Mouse (Mus musculus) CH12.LX (cell line): ENCODE measurements around the gene Ctnnd2. TPM values are rescaled to one million over a fixed set of nuclear protein-coding genes. Genes with fewer than 3 reads are reported as not detected.

Experiments
- DNase-seq: peaks from one replicate; pipeline ENCODE4 v3.0.0-alpha.2; 2013; ENCODE audit errors: extremely low read depth
- H3K27ac ChIP-seq: 2 replicates; pipeline ENCODE4 v1.5.1; 2012; ENCODE audit warnings: low read depth, mild to moderate bottlenecking, control low read depth, moderate library complexity; ENCODE audit not compliant: insufficient read depth
- H3K27me3 ChIP-seq: replicated peaks from 2 replicates; pipeline ENCODE3; 2012; ENCODE audit warnings: inconsistent platforms
- H3K36me3 ChIP-seq, 2 experiments: replicated peaks in 1 of 2; 2 replicates each; pipeline versions ENCODE3 to v1.6.1; 2012; ENCODE audit warnings: inconsistent platforms in 1 of 2, low read length in 1 of 2, mild to moderate bottlenecking in 1 of 2, mixed read lengths in 1 of 2, moderate library complexity in 1 of 2; ENCODE audit not compliant: control insufficient read depth in 1 of 2, insufficient read depth in 1 of 2
- H3K4me1 ChIP-seq, 2 experiments: 2 replicates each; pipeline ENCODE4 v1.6.1; 2012; ENCODE audit warnings: inconsistent platforms in 1 of 2, moderate library complexity in 1 of 2; ENCODE audit not compliant: insufficient read depth in 2 of 2, control insufficient read depth in 1 of 2
- H3K4me2 ChIP-seq: 2 replicates; pipeline ENCODE4 v1.6.1; 2012; ENCODE audit warnings: low read depth, mild to moderate bottlenecking, control low read depth; ENCODE audit not compliant: poor library complexity, insufficient read depth, severe bottlenecking
- H3K4me3 ChIP-seq, 3 experiments: fragments of 150-350 bp in 1 of 3; sonication (generic) in 1 of 3; replicated peaks in 1 of 3; 2 replicates each; pipeline versions ENCODE3 to v1.5.1; 2011 to 2012; ENCODE audit warnings: low read depth in 2 of 3, low read length in 2 of 3, mild to moderate bottlenecking in 2 of 3, moderate library complexity in 2 of 3, control low read depth in 1 of 3, improper control_type of control experiment in 1 of 3, inconsistent platforms in 1 of 3, mixed read lengths in 1 of 3; ENCODE audit not compliant: poor library complexity in 1 of 3
- H3K79me2 ChIP-seq: replicated peaks from 2 replicates; pipeline ENCODE4 v1.6.1; 2012; ENCODE audit warnings: mild to moderate bottlenecking, moderate library complexity; ENCODE audit not compliant: control insufficient read depth, poor library complexity, insufficient read depth, severe bottlenecking; ENCODE audit errors: extremely low read depth
- H3K9ac ChIP-seq: 2 replicates; pipeline ENCODE4 v1.6.1; 2012; ENCODE audit warnings: low read depth, mild to moderate bottlenecking, control low read depth, moderate library complexity; ENCODE audit not compliant: insufficient read depth
- H3K9me3 ChIP-seq: replicated peaks from 2 replicates; pipeline ENCODE3; 2012; ENCODE audit warnings: low read length, inconsistent platforms, mixed read lengths
- CHD1 ChIP-seq: IDR thresholded peaks from 2 replicates; pipeline ENCODE4 v1.6.1; 2012; ENCODE audit warnings: low read depth, low read length, improper control_type of control experiment, inconsistent platforms
- CHD2 ChIP-seq: IDR thresholded peaks from 2 replicates; pipeline ENCODE4 v1.6.1; 2011; ENCODE audit warnings: low read length, improper control_type of control experiment
- CTCF ChIP-seq, 2 experiments: IDR thresholded peaks in 1 of 2; conservative IDR thresholded peaks in 1 of 2; 2 replicates each; pipeline ENCODE4 v1.5.1; 2011 to 2012; ENCODE audit warnings: low read depth in 2 of 2, low read length in 2 of 2, improper control_type of control experiment in 1 of 2, inconsistent platforms in 1 of 2, mild to moderate bottlenecking in 1 of 2, moderate library complexity in 1 of 2
- EP300 ChIP-seq: IDR thresholded peaks from 2 replicates; pipeline ENCODE4 v1.6.1; 2011; ENCODE audit warnings: low read length, improper control_type of control experiment
- ETS1 ChIP-seq: conservative IDR thresholded peaks from 2 replicates; pipeline ENCODE4 v1.6.1; 2012; ENCODE audit warnings: low read depth, mild to moderate bottlenecking, inconsistent platforms, low read length, improper control_type of control experiment, moderate library complexity
- GABPA ChIP-seq: IDR thresholded peaks from 2 replicates; pipeline ENCODE4 v1.6.1; 2012; ENCODE audit warnings: low read depth, low read length, improper control_type of control experiment, inconsistent platforms; ENCODE audit not compliant: insufficient replicate concordance
- JUN ChIP-seq: IDR thresholded peaks from 2 replicates; pipeline ENCODE4 v1.6.1; 2011; ENCODE audit warnings: low read depth, mild to moderate bottlenecking, low read length, improper control_type of control experiment, moderate library complexity; ENCODE audit not compliant: insufficient read depth
- JUND ChIP-seq: conservative IDR thresholded peaks from 2 replicates; pipeline ENCODE4 v1.6.1; 2011; ENCODE audit warnings: low read depth, low read length, improper control_type of control experiment
- KAT2A ChIP-seq: IDR thresholded peaks from 2 replicates; pipeline ENCODE4 v1.6.1; 2012; ENCODE audit warnings: low read length, improper control_type of control experiment, inconsistent platforms; ENCODE audit not compliant: insufficient replicate concordance
- MEF2A ChIP-seq: IDR thresholded peaks from 2 replicates; pipeline ENCODE4 v1.6.1; 2014; ENCODE audit warnings: low read depth, mild to moderate bottlenecking, inconsistent platforms, low read length, improper control_type of control experiment, borderline replicate concordance
- MXI1 ChIP-seq: IDR thresholded peaks from 2 replicates; pipeline ENCODE4 v1.6.1; 2011; ENCODE audit warnings: mild to moderate bottlenecking, low read depth, low read length, improper control_type of control experiment
- MYC ChIP-seq: IDR thresholded peaks from 2 replicates; pipeline ENCODE4 v1.6.1; 2011; ENCODE audit warnings: low read depth, mild to moderate bottlenecking, improper control_type of control experiment, low read length
- NELFE ChIP-seq: IDR thresholded peaks from 2 replicates; pipeline ENCODE4 v1.6.1; 2011; ENCODE audit warnings: low read depth, low read length, improper control_type of control experiment
- NRF1 ChIP-seq: IDR thresholded peaks from 2 replicates; pipeline ENCODE4 v1.6.1; 2014; ENCODE audit warnings: low read depth, mild to moderate bottlenecking, inconsistent platforms, low read length, improper control_type of control experiment, moderate library complexity
- PAX5 ChIP-seq: IDR thresholded peaks from 2 replicates; pipeline ENCODE4 v1.6.1; 2012; ENCODE audit warnings: low read length, inconsistent platforms, mixed read lengths
- POLR2A ChIP-seq: IDR thresholded peaks from 2 replicates; pipeline ENCODE4 v1.6.1; 2011; ENCODE audit warnings: low read depth, mild to moderate bottlenecking, improper control_type of control experiment, low read length
- POLR2AphosphoS2 ChIP-seq: IDR thresholded peaks from 2 replicates; pipeline ENCODE4 v1.6.1; 2011; ENCODE audit warnings: low read depth, low read length, improper control_type of control experiment
- RCOR1 ChIP-seq: conservative IDR thresholded peaks from 2 replicates; pipeline ENCODE4 v1.6.1; 2012; ENCODE audit warnings: low read depth, mild to moderate bottlenecking, inconsistent platforms, low read length, improper control_type of control experiment
- SMC3 ChIP-seq: IDR thresholded peaks from 2 replicates; pipeline ENCODE4 v1.6.1; 2011; ENCODE audit warnings: low read depth, low read length, improper control_type of control experiment
- TCF12 ChIP-seq: IDR thresholded peaks from 2 replicates; pipeline ENCODE4 v1.6.1; 2014; ENCODE audit warnings: low read depth, mild to moderate bottlenecking, inconsistent platforms, low read length, improper control_type of control experiment
- ZKSCAN1 ChIP-seq: IDR thresholded peaks from 2 replicates; pipeline ENCODE4 v1.6.1; 2012; ENCODE audit warnings: low read depth, inconsistent platforms, low read length, improper control_type of control experiment, borderline replicate concordance
- dilution Hi-C: fragments of 300-500 bp; cut with MboI; formaldehyde crosslinking; loops from 2 replicates; pipeline ENCODE4 v1.14.3; 2020; ENCODE audit warnings: low sequenced_read_pairs; ENCODE audit not compliant: extremely low pct_unique_long_range_greater_than_20kb, extremely low pct_ligation_motif_present
- in situ Hi-C: fragments of 300-500 bp; cut with MboI; formaldehyde crosslinking; loops from 3 replicates; pipeline ENCODE4 v1.14.3; 2019; ENCODE audit warnings: low sequenced_read_pairs, low pct_ligation_motif_present, low pct_unique_long_range_greater_than_20kb, mixed read lengths
- polyA plus RNA-seq: library from polyadenylated mRNA; unstranded; fragments of >175 nt; gene quantifications from 2 replicates; pipeline ENCODE4 v1.2.1, GENCODE M21; 2012; ENCODE audit warnings: low read depth; ENCODE audit not compliant: insufficient read length
- total RNA-seq, 2 experiments: library from RNA; depleted of rRNA; stranded (reverse); fragments of 300-350 nt in 1 of 2; fragments of >200 nt in 1 of 2; gene quantifications; 2 replicates each; pipeline ENCODE4 v1.2.3; 2012 to 2014

Gene Ctnnd2
- total and polyA plus RNA-seq, 3 experiments = 0.23 TPM; not detected in 2

GRCm38 (mm10) chr15:30463471-30464047 is 291.2 kb downstream of the Ctnnd2 start:
- no peak for DNase-seq
- no peaks in the 10 kb centered on the region for H3K79me2 ChIP-seq
- no peak overlapping the region for H3K9ac ChIP-seq
- H3K27ac ChIP-seq = no peak overlapping the region
- in situ Hi-C loops (no loop called here), dilution Hi-C loops (no loop called here)
- no peaks in the 10 kb centered on the region for H3K27me3 ChIP-seq
- no peak overlapping the region for H3K4me2 ChIP-seq
- TF ChIP-seq GABPA = no peak
- no peak for TF ChIP-seq ZKSCAN1
- no peak for TF ChIP-seq MEF2A
- TF ChIP-seq KAT2A = no peak
- no peak for TF ChIP-seq CHD1
- no peak for TF ChIP-seq MYC
- no peak for TF ChIP-seq NELFE
- TF ChIP-seq JUND = no peak
- TF ChIP-seq ETS1 = no peak
- no peak for TF ChIP-seq POLR2AphosphoS2
- no peak for TF ChIP-seq EP300
- TF ChIP-seq CTCF (conservative IDR thresholded peaks at IDR 0.05 in 1 of 2, IDR thresholded peaks at IDR 0.05 in 1 of 2; ENCODE audit: low read depth in 2 of 2, low read length in 2 of 2) = no peak
- TF ChIP-seq NRF1 = no peak
- TF ChIP-seq RCOR1 = no peak
- TF ChIP-seq CHD2 = no peak
- TF ChIP-seq MXI1 = no peak
- TF ChIP-seq PAX5 = no peak
- no peak overlapping the region for H3K4me3 ChIP-seq
- H3K36me3 ChIP-seq = no peaks in the 10 kb centered on the region
- H3K9me3 ChIP-seq = no peaks in the 10 kb centered on the region
- H3K4me1 ChIP-seq = peaks cover 0 to 6% of the 10 kb centered on the region in 2 experiments; a peak in 2 of 4 replicates

GRCm38 (mm10) chr15:30466950-30467543 is 294.7 kb downstream of the Ctnnd2 start:
- Histone ChIP-seq H3K4me3 (no peak overlapping the region), H3K36me3 (no peaks in the 10 kb centered on the region), H3K27me3 (no peaks in the 10 kb centered on the region), H3K9ac (no peak overlapping the region), H3K27ac (no peak overlapping the region), H3K79me2 (no peaks in the 10 kb centered on the region), H3K4me2 (no peak overlapping the region), H3K4me1 (peaks cover 0 to 11% of the 10 kb centered on the region in 2 experiments; a peak in 2 of 4 replicates), H3K9me3 (no peaks in the 10 kb centered on the region)
- TF ChIP-seq POLR2A = no peak
- TF ChIP-seq PAX5 = no peak
- TF ChIP-seq SMC3 = no peak
- TF ChIP-seq JUN = no peak
- no peak for TF ChIP-seq TCF12
- dilution Hi-C loops = no loop called here
- in situ Hi-C loops = no loop called here
- no peak for DNase-seq
